Mouse (Mus musculus) bone marrow macrophage, adult 2 months (primary cell): Measurements from ENCODE around the gene St8sia1.

Source experiments
- CTCF ChIP-seq: IDR thresholded peaks from 2 replicates; pipeline ENCODE4 v1.5.1; 2012; ENCODE audit warnings: low read depth, mild to moderate bottlenecking, low read length, moderate library complexity
- POLR2A ChIP-seq: IDR thresholded peaks from 2 replicates; pipeline ENCODE4 v1.6.1; 2012; ENCODE audit warnings: mild to moderate bottlenecking, low read depth, low read length, borderline replicate concordance

- TF ChIP-seq CTCF (no peak), POLR2A (no peak)
Observed at GRCm38 (mm10) chr6:142951564-142952308, 12.5 kb downstream of the St8sia1 start.
